17 mouse cellular contexts compared by ENCODE assay signal in the genomic region with DNA sequence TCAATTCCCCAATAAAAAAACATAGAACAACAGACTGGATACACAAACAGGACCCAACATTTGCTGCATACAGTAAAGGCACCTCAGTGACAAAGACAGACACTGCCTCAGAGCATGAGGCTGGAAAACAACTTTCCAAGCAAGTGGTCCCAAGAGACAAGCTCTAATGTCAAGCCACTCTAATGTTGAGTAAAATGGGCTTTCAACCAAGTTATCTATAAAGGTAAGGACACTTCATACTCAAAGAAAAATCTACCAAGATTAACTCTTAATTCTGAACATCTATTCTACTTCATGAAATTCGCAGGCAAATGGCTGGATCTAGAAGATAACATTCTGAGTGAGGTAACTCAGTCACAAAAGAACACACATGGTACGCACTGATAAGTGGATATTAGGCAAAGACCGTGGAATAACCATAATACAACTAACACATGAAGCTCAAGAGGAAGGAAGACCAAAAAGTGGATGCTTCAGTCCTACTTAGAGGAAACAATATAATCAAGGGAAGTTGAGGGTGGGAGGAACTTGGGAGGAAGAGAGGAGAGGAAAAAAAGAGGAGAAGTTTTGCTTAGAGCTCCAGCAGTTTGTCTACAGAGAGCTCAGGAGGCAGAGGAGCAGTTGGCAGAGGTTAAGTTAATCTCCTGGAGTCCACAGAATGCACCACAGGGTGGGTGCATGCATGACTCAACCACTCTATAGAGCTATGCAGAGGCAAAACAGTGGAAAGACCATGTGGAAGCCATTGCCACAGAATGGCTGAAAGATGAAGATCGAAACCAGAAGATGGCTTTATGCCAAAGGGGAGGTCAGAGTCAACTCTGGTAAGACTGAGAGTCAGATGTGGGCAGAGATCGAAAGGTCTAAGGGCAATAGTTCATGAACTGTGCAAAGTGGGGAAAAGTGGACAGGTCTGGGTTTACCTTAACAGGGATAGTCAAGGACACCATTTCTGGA.
DNase-seq lines count a peak whose midpoint lies in the region; ATAC-seq and TF ChIP-seq lines count a peak whose summit lies in the region.
"Had no signal": no experiment of that assay in that cellular context is flagged by ENCODE, and none has a peak within 500 bp of the region (broad histone marks: within the 10 kb centered on the region; RNA-seq: fewer than 3 reads in every experiment).

No protein-coding gene starts in this region.

- 82% methylated on average over 5 of the region's 5 CpGs for WGBS in heart, embryonic 12.5 days
- 87% methylated on average over 5 of the region's 5 CpGs for WGBS in stomach, embryonic 15.5 days
- 90% methylated on average over 5 of the region's 5 CpGs for WGBS in stomach, postnatal 0 days
- 66% methylated on average over 5 of the region's 5 CpGs for WGBS in liver, embryonic 11.5 days

- DNase-seq in heart, postnatal 4 days = no peak
- no peak for DNase-seq in stomach, postnatal 0 days (ENCODE audit: low spot score)
- DNase-seq in liver, embryonic 11.5 days (ENCODE audit: low spot score) = no peak
- DNase-seq in gastrocnemius, postnatal 10 days = no peak
- no peak for DNase-seq in right cerebral cortex, postnatal 10 days (ENCODE audit: low spot score in 2 of 2)
- DNase-seq: adrenal gland, postnatal 14 days; cerebellum, adult 8-10 months; heart, postnatal 14 days; layer of hippocampus, postnatal 36 days; thymus, postnatal 25 days had no signal

- H3K9me3 ChIP-seq in heart, embryonic 12.5 days (replicated peaks) = no peaks in the 10 kb centered on the region
- H3K9me3 ChIP-seq in stomach, embryonic 15.5 days = no peaks in the 10 kb centered on the region
- H3K9me3 ChIP-seq in stomach, postnatal 0 days (ENCODE audit: control insufficient read depth, low read length) = no peaks in the 10 kb centered on the region
- no peaks in the 10 kb centered on the region for H3K9me3 ChIP-seq in liver, embryonic 11.5 days (ENCODE audit: control insufficient read depth, low read length)
- H3K9me3 ChIP-seq: embryonic facial prominence, embryonic 10.5 days; forebrain, embryonic 15.5 days; limb, embryonic 12.5 days had no signal

- no peak overlapping the region for H3K4me2 ChIP-seq in heart, embryonic 12.5 days
- no peak overlapping the region for H3K4me2 ChIP-seq in stomach, embryonic 15.5 days
- H3K4me2 ChIP-seq in stomach, postnatal 0 days (replicated peaks; ENCODE audit: low read depth) = no peak overlapping the region
- H3K4me2 ChIP-seq in liver, embryonic 11.5 days = peak overlapping the region; percentile 24
- H3K4me2 ChIP-seq: forebrain, embryonic 15.5 days; limb, embryonic 12.5 days had no signal

- ATAC-seq in heart, embryonic 12.5 days (ENCODE audit: insufficient number of reproducible peaks, low FRiP score) = peak; percentile 72; the same call in 1 of the 2 replicates
- peak; percentile 87 for ATAC-seq in stomach, embryonic 15.5 days (ENCODE audit: insufficient read depth, low FRiP score, low read depth)
- no peak for ATAC-seq in stomach, postnatal 0 days (ENCODE audit: low FRiP score, low TSS enrichment)
- ATAC-seq in liver, embryonic 11.5 days (replicated peaks; ENCODE audit: low FRiP score) = peak; percentile 96
- ATAC-seq in granulocyte monocyte progenitor cell, adult 5-6 weeks (replicated peaks; ENCODE audit: poor library complexity, severe bottlenecking) = no peak
- ATAC-seq: forebrain, embryonic 15.5 days; Patski had no signal

- no peak for TF ChIP-seq EP300 in stomach, postnatal 0 days (optimal IDR thresholded peaks at IDR 0.05)

- no peaks in the 10 kb centered on the region for H3K27me3 ChIP-seq in heart, embryonic 12.5 days (replicated peaks)
- no peaks in the 10 kb centered on the region for H3K27me3 ChIP-seq in stomach, embryonic 15.5 days (replicated peaks)
- no peaks in the 10 kb centered on the region for H3K27me3 ChIP-seq in stomach, postnatal 0 days (ENCODE audit: control insufficient read depth, insufficient read depth, low read length)
- H3K27me3 ChIP-seq in liver, embryonic 11.5 days (replicated peaks; ENCODE audit: control insufficient read depth, insufficient read depth, low read length) = no peaks in the 10 kb centered on the region
- H3K27me3 ChIP-seq: forebrain, embryonic 15.5 days; limb, embryonic 12.5 days; Patski had no signal

- peaks cover 3% of the 10 kb centered on the region; the same call in 1 of the 2 replicates for H3K4me1 ChIP-seq in heart, embryonic 12.5 days (replicated peaks)
- H3K4me1 ChIP-seq in stomach, embryonic 15.5 days = no peaks in the 10 kb centered on the region
- H3K4me1 ChIP-seq in stomach, postnatal 0 days (replicated peaks; ENCODE audit: control insufficient read depth, insufficient read depth) = no peaks in the 10 kb centered on the region
- H3K4me1 ChIP-seq in liver, embryonic 11.5 days (replicated peaks; ENCODE audit: control insufficient read depth, insufficient read depth, low read length) = peaks cover 11% of the 10 kb centered on the region
- H3K4me1 ChIP-seq: forebrain, embryonic 15.5 days; limb, embryonic 12.5 days had no signal

- no peak overlapping the region for H3K4me3 ChIP-seq in heart, embryonic 12.5 days
- no peak overlapping the region for H3K4me3 ChIP-seq in stomach, embryonic 15.5 days (replicated peaks)
- H3K4me3 ChIP-seq in stomach, postnatal 0 days (ENCODE audit: low read depth, low read length) = no peak overlapping the region
- H3K4me3 ChIP-seq in liver, embryonic 11.5 days (ENCODE audit: low read depth, low read length) = no peak overlapping the region
- H3K4me3 ChIP-seq: embryonic facial prominence, embryonic 10.5 days; forebrain, embryonic 15.5 days; limb, embryonic 12.5 days had no signal

- H3K9ac ChIP-seq in heart, embryonic 12.5 days = no peak overlapping the region
- H3K9ac ChIP-seq in stomach, embryonic 15.5 days = no peak overlapping the region
- H3K9ac ChIP-seq in stomach, postnatal 0 days (ENCODE audit: low read length) = no peak overlapping the region
- H3K9ac ChIP-seq in liver, embryonic 11.5 days (ENCODE audit: low read depth, low read length) = no peak overlapping the region; the same call in none of the 2 replicates
- H3K9ac ChIP-seq: forebrain, embryonic 15.5 days; limb, embryonic 12.5 days had no signal

- no peak for TF ChIP-seq CTCF in stomach, postnatal 0 days (IDR thresholded peaks at IDR 0.05; ENCODE audit: low read depth)

- no peak overlapping the region for H3K27ac ChIP-seq in heart, embryonic 12.5 days (ENCODE audit: poor library complexity, severe bottlenecking)
- no peak overlapping the region for H3K27ac ChIP-seq in stomach, embryonic 15.5 days
- no peak overlapping the region for H3K27ac ChIP-seq in stomach, postnatal 0 days (replicated peaks)
- peak overlapping the region; percentile 93 for H3K27ac ChIP-seq in liver, embryonic 11.5 days (ENCODE audit: low read depth, low read length)
- H3K27ac ChIP-seq: embryonic facial prominence, embryonic 10.5 days; forebrain, embryonic 15.5 days; limb, embryonic 12.5 days had no signal

- H3K36me3 ChIP-seq in heart, embryonic 12.5 days = peaks cover 12% of the 10 kb centered on the region; the same call in 1 of the 2 replicates
- no peaks in the 10 kb centered on the region for H3K36me3 ChIP-seq in stomach, embryonic 15.5 days
- no peaks in the 10 kb centered on the region for H3K36me3 ChIP-seq in stomach, postnatal 0 days (ENCODE audit: control insufficient read depth, insufficient read depth, low read length)
- no peaks in the 10 kb centered on the region for H3K36me3 ChIP-seq in liver, embryonic 11.5 days (ENCODE audit: control insufficient read depth, insufficient read depth, low read length)

Comparison
In these comparisons a context has a peak if more than half of its experiments do, and no peak if none do; other contexts are left out.
1. ATAC-seq: peak in heart, embryonic 12.5 days (single experiment), stomach, embryonic 15.5 days (single experiment) and liver, embryonic 11.5 days (single experiment); none in stomach, postnatal 0 days (single experiment) and granulocyte monocyte progenitor cell, adult 5-6 weeks (single experiment).